Mouse (Mus musculus): ENCODE results near the gene Dync1i1.
A peak's percentile ranks its signal among the peaks of the same experiment; 100 is the strongest.

Dync1i1 gene

GRCm38 (mm10) chr6:5969613-5970012 is 244.2 kb downstream of the Dync1i1 start:
- no peak for DNase-seq (ENCODE audit: low spot score)

- no peak for DNase-seq (ENCODE audit: low spot score)
Measured at GRCm38 (mm10) chr6:5976241-5976640, 250.8 kb downstream of the Dync1i1 start.

- no peak for DNase-seq (ENCODE audit: low spot score)
Measured at GRCm38 (mm10) chr6:5977238-5977920, 251.9 kb downstream of the Dync1i1 start.

- no peak for DNase-seq (ENCODE audit: low spot score)
Measured at GRCm38 (mm10) chr6:5991243-5991642, 265.8 kb downstream of the Dync1i1 start.

- DNase-seq (ENCODE audit: low spot score), result no peak
Measured at GRCm38 (mm10) chr6:5991817-5992755, 266.6 kb downstream of the Dync1i1 start.

- no peak for DNase-seq (ENCODE audit: low spot score)
Measured at GRCm38 (mm10) chr6:5993056-5993455, 267.6 kb downstream of the Dync1i1 start.

- no peak for DNase-seq (ENCODE audit: low spot score)
Measured at GRCm38 (mm10) chr6:5997535-5997934, 272.1 kb downstream of the Dync1i1 start.

GRCm38 (mm10) chr6:6002061-6002460 is 276.6 kb downstream of the Dync1i1 start:
- DNase-seq (ENCODE audit: low spot score), result no peak

- DNase-seq (ENCODE audit: low spot score), result no peak
Measured at GRCm38 (mm10) chr6:6004756-6005485, 279.5 kb downstream of the Dync1i1 start.

- peak; percentile 96 for DNase-seq (ENCODE audit: low spot score)
Measured at GRCm38 (mm10) chr6:6005762-6006431, 280.5 kb downstream of the Dync1i1 start.

- DNase-seq (ENCODE audit: low spot score), result no peak
Measured at GRCm38 (mm10) chr6:6011364-6011763, 285.9 kb downstream of the Dync1i1 start.

- DNase-seq (ENCODE audit: low spot score), result no peak
Measured at GRCm38 (mm10) chr6:6015616-6016015, 290.2 kb downstream of the Dync1i1 start.

GRCm38 (mm10) chr6:6016931-6017330 is 291.5 kb downstream of the Dync1i1 start:
- DNase-seq (ENCODE audit: low spot score), result peak; percentile 59

- DNase-seq (ENCODE audit: low spot score), result no peak
Measured at GRCm38 (mm10) chr6:6023976-6024375, 298.5 kb downstream of the Dync1i1 start.

- no peak for DNase-seq (ENCODE audit: low spot score)
Measured at GRCm38 (mm10) chr6:6027664-6028063, 302.2 kb downstream of the Dync1i1 start.

GRCm38 (mm10) chr6:6038773-6039550 is 313.5 kb downstream of the Dync1i1 start:
- peak; percentile 25 for DNase-seq (ENCODE audit: low spot score)

- no peak for DNase-seq (ENCODE audit: low spot score)
Measured at GRCm38 (mm10) chr6:6046729-6047424, 321.4 kb downstream of the Dync1i1 start.

GRCm38 (mm10) chr6:6052696-6053095 is 327.3 kb downstream of the Dync1i1 start:
- no peak for DNase-seq (ENCODE audit: low spot score)

- no peak for DNase-seq (ENCODE audit: low spot score)
Measured at GRCm38 (mm10) chr6:6053946-6054345, 328.5 kb downstream of the Dync1i1 start.

- DNase-seq (ENCODE audit: low spot score), result no peak
Measured at GRCm38 (mm10) chr6:6058548-6058947, 333.1 kb downstream of the Dync1i1 start.
